Mouse (Mus musculus) midbrain, embryonic 12.5 days (tissue): Measurements from ENCODE around the gene Napsa. TPM values are rescaled to one million over a fixed set of nuclear protein-coding genes. Genes with fewer than 3 reads are reported as not detected.
A peak's percentile ranks its signal among the peaks of the same experiment; 100 is the strongest.

Source experiments
- ATAC-seq: fragments of 200-750 bp; cut with Nextera tagmentation; 2 replicates; pipeline ENCODE4 v1.8.0; 2017; ENCODE audit warnings: low read depth, moderate TSS enrichment, moderate library complexity; ENCODE audit not compliant: low FRiP score
- H3K27ac ChIP-seq: fragments of 300-500 bp; sonication (generic); replicated peaks from 2 replicates; pipeline ENCODE4 v1.5.1; 2016; ENCODE audit warnings: mild to moderate bottlenecking
- H3K27me3 ChIP-seq: fragments of 300-500 bp; sonication (generic); 2 replicates; pipeline ENCODE4 v1.6.1; 2016; ENCODE audit warnings: mild to moderate bottlenecking
- H3K36me3 ChIP-seq: fragments of 300-500 bp; sonication (generic); 2 replicates; pipeline ENCODE4 v1.6.1; 2016
- H3K4me1 ChIP-seq: fragments of 300-500 bp; sonication (generic); 2 replicates; pipeline ENCODE4 v1.6.1; 2016
- H3K4me2 ChIP-seq: fragments of 300-500 bp; sonication (generic); replicated peaks from 2 replicates; pipeline ENCODE4 v1.6.1; 2016; ENCODE audit warnings: mild to moderate bottlenecking, moderate library complexity
- H3K4me3 ChIP-seq: fragments of 300-500 bp; sonication (generic); 2 replicates; pipeline ENCODE4 v1.5.1; 2016; ENCODE audit warnings: mild to moderate bottlenecking
- H3K9ac ChIP-seq: fragments of 300-500 bp; sonication (generic); replicated peaks from 2 replicates; pipeline ENCODE4 v1.6.1; 2016; ENCODE audit warnings: mild to moderate bottlenecking, moderate library complexity
- H3K9me3 ChIP-seq: fragments of 300-500 bp; sonication (generic); 2 replicates; pipeline ENCODE4 v1.6.1; 2016; ENCODE audit warnings: mild to moderate bottlenecking
- WGBS: fragments of 180-500 bp; shearing (Covaris S2); methylation state at CpG from one replicate; pipeline ENCODE4 v1.1.7; 2016; 5-methylcytosine and 5-hydroxymethylcytosine counted together
- polyA plus RNA-seq: library from polyadenylated mRNA; unstranded; fragments of >200 nt; fragmentation: Nextera tagmentation; extraction: Ambion mirVana; gene quantifications from 2 replicates; pipeline ENCODE4 v1.2.1, GENCODE M21; 2016

The Napsa gene
- polyA plus RNA-seq, 1 experiment from 2014 or later = 0.45 TPM

GRCm38 (mm10) chr7:44591348-44592116, 19.4 kb downstream of the Napsa start:
- H3K9ac ChIP-seq = peak overlapping the region; percentile 69
- WGBS = under 1% methylated on average over 58 of the region's 60 CpGs
- H3K4me2 ChIP-seq = peak overlapping the region; percentile 100
- peaks cover 70% of the 10 kb centered on the region for H3K4me1 ChIP-seq
- H3K27ac ChIP-seq = peak overlapping the region; percentile 74; the same call in 1 of the 2 replicates
- no peak for ATAC-seq
- peak overlapping the region; percentile 72 for H3K4me3 ChIP-seq
- no peaks in the 10 kb centered on the region for H3K36me3 ChIP-seq
- H3K27me3 ChIP-seq = peaks cover 64% of the 10 kb centered on the region
- H3K9me3 ChIP-seq = no peaks in the 10 kb centered on the region

DNA sequence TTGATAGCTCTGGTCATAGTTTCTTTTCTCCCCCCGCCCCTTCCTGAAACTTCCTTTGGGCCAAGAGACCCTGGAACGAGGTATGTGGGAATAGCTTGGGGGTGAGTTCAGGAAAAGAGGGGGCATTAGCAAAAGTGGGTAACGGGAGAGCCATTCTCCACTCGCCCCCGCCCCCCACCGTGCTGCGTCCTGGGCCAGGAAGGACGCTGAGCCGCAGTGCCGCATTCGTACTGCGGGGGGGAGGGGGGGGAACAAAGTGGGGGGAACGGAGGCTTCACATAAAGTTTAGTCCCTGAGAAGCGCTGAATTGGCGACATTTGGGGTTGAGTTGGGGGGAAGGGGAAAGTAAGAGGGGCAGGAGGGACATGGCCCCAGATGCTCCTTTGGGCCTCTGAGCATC, 20.9 kb downstream of the Napsa start:
- peaks cover 52% of the 10 kb centered on the region for H3K27me3 ChIP-seq
- peak overlapping the region; percentile 72; the same call in 1 of the 2 replicates for H3K4me3 ChIP-seq
- no peak overlapping the region for H3K9ac ChIP-seq
- H3K4me1 ChIP-seq = peaks cover 58% of the 10 kb centered on the region
- no peak for ATAC-seq
- no peaks in the 10 kb centered on the region for H3K36me3 ChIP-seq
- no peaks in the 10 kb centered on the region for H3K9me3 ChIP-seq
- H3K27ac ChIP-seq = no peak overlapping the region
- 3% methylated on average over 15 of the region's 15 CpGs for WGBS
- H3K4me2 ChIP-seq = peak overlapping the region; percentile 100

DNA sequence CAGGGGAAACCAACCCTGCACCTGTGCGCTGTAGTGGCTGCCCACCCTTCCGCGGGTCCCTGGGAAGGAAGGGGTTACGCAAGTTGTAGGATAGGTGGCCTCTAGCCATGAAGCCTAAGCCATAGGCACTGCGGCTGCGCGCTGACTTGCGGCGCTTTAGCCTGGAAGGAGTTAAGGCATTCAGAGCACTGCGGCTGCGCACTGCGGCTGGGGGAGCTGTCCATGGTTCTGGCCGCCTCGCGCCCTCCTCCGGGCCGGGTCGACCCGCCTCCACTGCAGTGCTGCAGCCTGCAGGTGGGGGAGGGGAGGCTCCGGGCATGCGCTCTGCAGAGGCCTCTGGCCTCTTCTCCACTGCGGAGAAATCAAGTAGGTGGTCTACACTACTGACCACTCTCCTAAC, 21.6 kb downstream of the Napsa start:
- peak; percentile 72 for ATAC-seq
- Histone ChIP-seq H3K27me3 (peaks cover 44% of the 10 kb centered on the region), H3K36me3 (no peaks in the 10 kb centered on the region), H3K9me3 (no peaks in the 10 kb centered on the region), H3K27ac (peak overlapping the region; percentile 70), H3K4me2 (peak overlapping the region; percentile 100), H3K9ac (no peak overlapping the region), H3K4me1 (peaks cover 51% of the 10 kb centered on the region), H3K4me3 (peak overlapping the region; percentile 72)
- under 1% methylated on average over 22 of the region's 22 CpGs for WGBS

DNA sequence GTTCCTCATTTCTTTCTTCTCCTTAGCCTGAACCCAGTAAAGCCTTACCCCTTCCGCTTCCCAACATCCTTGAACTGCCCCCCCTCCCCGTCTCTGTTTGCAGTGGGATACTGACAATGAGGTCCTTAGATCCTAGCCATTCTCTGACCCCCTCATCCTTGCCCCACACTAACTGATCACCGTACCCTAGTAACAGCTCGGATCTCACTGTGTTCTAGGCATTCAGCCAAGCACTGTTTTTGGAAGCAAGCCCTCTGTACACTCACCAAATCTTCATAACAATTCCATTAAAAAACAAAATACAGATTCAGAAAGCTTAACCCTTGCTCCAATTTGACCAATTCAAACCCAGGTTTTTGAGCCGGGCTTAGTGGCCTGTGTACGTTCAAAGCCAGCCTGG, 22.1 kb downstream of the Napsa start:
- peaks cover 47% of the 10 kb centered on the region for H3K4me1 ChIP-seq
- no peaks in the 10 kb centered on the region for H3K9me3 ChIP-seq
- H3K27ac ChIP-seq = peak overlapping the region; percentile 70
- peak overlapping the region; percentile 100 for H3K4me2 ChIP-seq
- no peaks in the 10 kb centered on the region for H3K36me3 ChIP-seq
- 55% methylated on average over 6 of the region's 6 CpGs for WGBS
- H3K9ac ChIP-seq = peak overlapping the region; percentile 28; the same call in 1 of the 2 replicates
- ATAC-seq = no peak
- peaks cover 39% of the 10 kb centered on the region for H3K27me3 ChIP-seq
- H3K4me3 ChIP-seq = peak overlapping the region; percentile 72; the same call in 1 of the 2 replicates

GRCm38 (mm10) chr7:44595131-44595561, 23.0 kb downstream of the Napsa start:
- Histone ChIP-seq H3K27me3 (peaks cover 31% of the 10 kb centered on the region), H3K4me3 (no peak overlapping the region), H3K4me1 (peaks cover 38% of the 10 kb centered on the region), H3K9me3 (no peaks in the 10 kb centered on the region), H3K27ac (no peak overlapping the region), H3K36me3 (no peaks in the 10 kb centered on the region), H3K4me2 (no peak overlapping the region), H3K9ac (no peak overlapping the region)
- no peak for ATAC-seq
- WGBS = 92% methylated on average over 20 of the region's 20 CpGs

- Histone ChIP-seq H3K4me2 (no peak overlapping the region), H3K27me3 (peaks cover 32% of the 10 kb centered on the region), H3K9ac (no peak overlapping the region), H3K4me3 (no peak overlapping the region), H3K4me1 (peaks cover 36% of the 10 kb centered on the region), H3K9me3 (no peaks in the 10 kb centered on the region), H3K36me3 (no peaks in the 10 kb centered on the region), H3K27ac (no peak overlapping the region)
- WGBS = 90% methylated on average over 6 of the region's 6 CpGs
- ATAC-seq = no peak
These were observed 23.9 kb downstream of the Napsa start for GRCm38 (mm10) chr7:44596051-44596450.

GRCm38 (mm10) chr7:44596996-44597538, 24.9 kb downstream of the Napsa start:
- Histone ChIP-seq H3K27ac (no peak overlapping the region), H3K27me3 (peaks cover 30% of the 10 kb centered on the region), H3K36me3 (no peaks in the 10 kb centered on the region), H3K4me3 (no peak overlapping the region), H3K4me1 (peaks cover 34% of the 10 kb centered on the region), H3K4me2 (no peak overlapping the region), H3K9me3 (no peaks in the 10 kb centered on the region), H3K9ac (no peak overlapping the region)
- WGBS = 72% methylated on average over 5 of the region's 5 CpGs
- no peak for ATAC-seq

DNA sequence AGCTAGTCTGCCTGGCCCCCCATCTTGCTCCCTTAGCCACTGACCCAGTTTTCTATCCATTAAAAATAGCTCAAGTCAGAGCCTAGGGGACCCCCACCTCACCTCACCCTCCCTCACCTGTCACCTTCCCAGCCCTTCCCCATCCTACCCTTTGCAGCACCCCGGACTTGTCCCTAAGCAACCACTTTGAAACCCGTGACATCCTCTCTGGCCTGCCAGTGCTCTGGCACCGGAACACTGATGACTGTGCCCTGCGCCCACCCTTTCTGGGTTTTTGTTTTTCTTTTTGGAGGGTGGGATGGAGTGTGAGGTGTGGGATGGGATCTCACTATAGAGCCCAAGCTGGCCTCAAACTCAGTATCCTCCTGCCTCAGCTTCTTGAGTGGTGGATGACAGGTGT, 25.5 kb downstream of the Napsa start:
- no peak overlapping the region for H3K4me3 ChIP-seq
- WGBS = 89% methylated on average over 4 of the region's 4 CpGs
- no peak for ATAC-seq
- H3K9me3 ChIP-seq = no peaks in the 10 kb centered on the region
- H3K9ac ChIP-seq = no peak overlapping the region
- H3K27me3 ChIP-seq = peaks cover 30% of the 10 kb centered on the region
- no peak overlapping the region for H3K4me2 ChIP-seq
- H3K36me3 ChIP-seq = no peaks in the 10 kb centered on the region
- no peak overlapping the region for H3K27ac ChIP-seq
- H3K4me1 ChIP-seq = peaks cover 34% of the 10 kb centered on the region

- no peak overlapping the region for H3K4me2 ChIP-seq
- H3K36me3 ChIP-seq = no peaks in the 10 kb centered on the region
- no peak overlapping the region for H3K27ac ChIP-seq
- H3K9me3 ChIP-seq = no peaks in the 10 kb centered on the region
- peaks cover 34% of the 10 kb centered on the region for H3K4me1 ChIP-seq
- no peak for ATAC-seq
- H3K4me3 ChIP-seq = no peak overlapping the region
- no peak overlapping the region for H3K9ac ChIP-seq
- peaks cover 30% of the 10 kb centered on the region for H3K27me3 ChIP-seq
- WGBS = 86% methylated on average over 11 of the region's 12 CpGs
These were observed 26.2 kb downstream of the Napsa start for GRCm38 (mm10) chr7:44598336-44598735.

DNA sequence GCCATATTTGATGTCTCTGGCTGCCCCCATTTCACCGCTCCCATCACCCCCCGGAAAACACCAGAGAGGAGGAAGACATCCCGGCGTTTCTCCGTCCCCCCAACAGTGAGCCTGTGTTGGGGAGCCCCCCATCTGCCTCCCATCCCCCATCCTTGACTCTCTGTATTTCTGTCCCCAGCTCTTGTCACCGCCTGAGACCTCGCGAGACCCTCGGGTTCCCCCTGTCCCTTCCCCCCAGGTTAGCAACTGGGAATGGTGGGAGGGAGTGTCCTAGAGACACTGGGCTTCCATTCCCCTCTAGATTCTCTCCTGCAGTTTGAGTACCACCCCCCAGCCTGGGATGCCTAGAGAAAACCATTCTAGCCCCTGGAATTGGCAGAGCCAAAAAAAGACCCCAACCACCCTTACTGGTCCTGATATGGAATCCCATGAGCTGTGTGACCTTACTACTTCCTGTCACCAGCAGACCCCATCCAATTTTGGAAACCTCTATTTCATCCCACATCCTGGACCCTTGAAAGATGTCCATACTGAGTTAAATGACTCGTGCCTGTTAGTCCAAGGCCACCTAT, 28.6 kb downstream of the Napsa start:
- ATAC-seq = no peak
- Histone ChIP-seq H3K4me1 (peaks cover 35% of the 10 kb centered on the region), H3K27me3 (peaks cover 50% of the 10 kb centered on the region), H3K9ac (no peak overlapping the region), H3K9me3 (no peaks in the 10 kb centered on the region), H3K4me3 (no peak overlapping the region), H3K27ac (no peak overlapping the region), H3K4me2 (no peak overlapping the region), H3K36me3 (no peaks in the 10 kb centered on the region)
- 82% methylated on average over 10 of the region's 10 CpGs for WGBS

DNA sequence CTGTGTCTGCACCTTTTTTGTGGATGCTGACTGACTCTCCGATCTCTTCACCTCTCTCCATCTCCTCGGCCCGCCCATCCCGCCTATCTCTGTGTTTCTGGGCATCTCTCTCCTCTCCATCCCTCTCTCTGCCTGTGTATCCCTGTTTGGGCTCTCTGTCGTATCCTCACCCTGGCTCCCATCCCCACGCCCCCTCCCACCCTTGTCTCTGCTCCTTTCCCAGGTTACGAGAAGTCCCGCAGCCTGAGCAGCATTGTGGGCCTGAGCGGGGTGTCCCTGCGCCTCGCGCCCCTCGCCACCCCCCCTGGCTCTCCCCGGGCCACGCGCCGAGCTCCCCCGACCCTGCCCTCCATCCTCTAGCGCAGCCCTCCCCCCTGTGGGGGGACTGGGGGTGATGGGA, 29.5 kb downstream of the Napsa start:
- Histone ChIP-seq H3K9ac (peak overlapping the region; percentile 43; the same call in 1 of the 2 replicates), H3K4me3 (0 out of 2 replicates have a peak overlapping the region, but pooled peaks have one; percentile 2), H3K27me3 (peaks cover 58% of the 10 kb centered on the region), H3K4me2 (peak overlapping the region; percentile 37), H3K36me3 (no peaks in the 10 kb centered on the region), H3K4me1 (peaks cover 35% of the 10 kb centered on the region), H3K27ac (peak overlapping the region; percentile 39), H3K9me3 (no peaks in the 10 kb centered on the region)
- WGBS = 10% methylated on average over 17 of the region's 19 CpGs
- ATAC-seq = no peak

DNA sequence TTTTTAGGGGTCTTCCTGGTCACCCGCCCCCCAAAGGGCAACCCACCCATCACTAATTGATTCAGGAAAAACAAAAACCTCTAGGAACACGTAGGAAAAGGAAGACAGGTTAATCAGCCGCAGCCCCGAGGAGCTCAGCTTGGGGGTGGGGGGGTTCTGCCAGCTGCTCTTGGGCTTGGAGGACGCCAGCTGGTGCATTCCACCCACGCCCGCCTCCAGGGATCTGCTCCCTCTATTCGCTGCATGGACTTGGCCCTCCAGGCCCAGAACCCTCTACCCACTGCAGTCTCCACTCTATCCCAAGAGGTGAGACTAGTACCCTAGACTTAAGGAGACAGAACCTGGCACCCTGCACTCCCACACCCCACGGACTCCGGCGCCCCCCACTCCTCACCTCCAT, 30.3 kb downstream of the Napsa start:
- peak overlapping the region; percentile 36 for H3K4me2 ChIP-seq
- H3K9me3 ChIP-seq = no peaks in the 10 kb centered on the region
- peaks cover 66% of the 10 kb centered on the region for H3K27me3 ChIP-seq
- H3K4me1 ChIP-seq = peaks cover 35% of the 10 kb centered on the region
- H3K9ac ChIP-seq = peak overlapping the region; percentile 4; the same call in 1 of the 2 replicates
- ATAC-seq = peak; percentile 44
- WGBS = 8% methylated on average over 10 of the region's 11 CpGs
- H3K36me3 ChIP-seq = no peaks in the 10 kb centered on the region
- H3K4me3 ChIP-seq = no peak overlapping the region
- peak overlapping the region; percentile 44; the same call in 1 of the 2 replicates for H3K27ac ChIP-seq
